Mouse (Mus musculus) frontal cortex, postnatal 25 days (tissue): ENCODE data around the gene Vamp5.

ENCODE experiments used
- DNase-seq, 2 experiments: peaks; one replicate each; pipeline ENCODE4 v3.0.0; 2022; ENCODE audit warnings: low spot score in 2 of 2

The Vamp5 gene

DNA sequence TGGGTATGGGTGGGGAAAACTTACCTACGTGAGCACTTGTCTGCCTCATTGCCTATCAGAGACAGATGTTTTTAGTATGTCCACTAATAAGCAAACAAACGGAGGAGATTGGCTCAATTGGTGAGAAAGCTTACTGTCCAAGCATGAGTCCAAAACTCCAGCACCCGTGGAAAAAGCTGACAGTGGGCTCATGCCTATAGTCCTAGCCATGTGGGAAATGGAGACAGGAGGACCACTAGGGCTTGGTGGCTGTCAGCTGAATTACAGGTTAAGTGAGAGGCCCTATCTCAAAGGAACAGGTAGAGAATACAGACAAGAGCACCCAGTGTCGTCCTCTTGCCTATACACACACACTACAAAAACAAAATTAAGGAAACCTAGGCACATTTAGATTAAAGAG lies 34.0 kb downstream of the Vamp5 start:
- DNase-seq, result no peak

- DNase-seq, result no peak
Observed at GRCm38 (mm10) chr6:72345633-72346032, 34.6 kb downstream of the Vamp5 start.

DNA sequence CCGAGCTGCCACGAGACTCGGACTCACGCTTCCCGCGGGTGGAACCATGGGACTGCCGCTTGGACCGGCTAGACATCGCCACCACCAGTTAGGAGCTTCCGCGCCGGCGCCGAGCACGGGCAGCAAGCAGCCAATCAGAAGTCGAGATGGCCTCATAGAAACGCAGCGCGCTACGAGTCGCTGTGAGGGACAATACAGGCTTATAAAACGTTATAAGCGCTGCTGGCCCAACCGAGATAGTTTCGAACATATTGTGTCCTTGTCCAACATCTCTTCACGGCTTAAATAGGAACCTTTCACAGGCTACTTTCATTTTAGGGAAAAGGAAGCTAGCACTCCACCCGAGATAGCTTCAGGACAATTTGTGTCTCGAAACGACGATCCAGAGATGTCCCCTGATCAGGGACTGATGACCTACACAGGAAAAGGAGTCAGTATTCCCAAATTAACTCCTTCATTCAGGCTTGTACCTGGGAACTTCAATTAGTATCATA lies 35.1 kb downstream of the Vamp5 start, which contains the start of gene Usp39:
Gene Usp39 (minus strand): TSS at position 111 of the 494 bp plus-strand sequence.
- peak; percentile 89 to 91 for DNase-seq

DNA sequence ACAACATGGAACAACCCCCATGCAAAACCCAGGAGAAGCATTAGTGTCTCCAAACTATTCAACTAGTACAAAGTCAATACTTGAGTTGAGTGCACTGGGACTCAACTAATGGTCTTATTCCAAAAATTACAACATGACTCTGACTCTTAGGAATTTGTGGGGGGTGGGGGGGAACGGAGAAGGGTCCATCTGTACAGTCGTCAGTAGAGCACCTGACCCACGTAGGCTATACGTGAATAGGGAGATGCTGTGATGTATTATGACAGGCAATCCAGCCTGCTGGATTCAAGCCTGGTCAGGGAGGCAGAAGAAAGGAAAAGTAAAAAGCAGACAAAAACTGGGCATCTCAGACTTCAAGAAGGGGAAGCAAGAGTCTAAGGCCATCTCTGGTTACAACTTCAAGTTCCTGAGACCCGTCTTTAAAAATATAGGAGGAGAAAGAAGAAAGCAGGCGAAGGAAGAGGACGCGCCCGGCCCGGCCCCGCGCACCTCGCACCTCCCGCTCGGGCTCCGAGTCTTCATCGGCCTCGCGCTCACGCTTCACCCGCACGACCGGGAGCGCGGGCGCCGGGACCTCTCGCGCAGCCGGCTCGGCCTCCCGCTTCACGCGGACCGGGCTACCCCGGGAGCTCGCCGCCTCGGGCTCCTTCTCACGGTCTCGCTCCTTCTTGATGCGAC lies 35.7 kb downstream of the Vamp5 start:
- no peak for DNase-seq

GRCm38 (mm10) chr6:72340481-72340880 lies 39.8 kb downstream of the Vamp5 start:
- no peak for DNase-seq

DNA sequence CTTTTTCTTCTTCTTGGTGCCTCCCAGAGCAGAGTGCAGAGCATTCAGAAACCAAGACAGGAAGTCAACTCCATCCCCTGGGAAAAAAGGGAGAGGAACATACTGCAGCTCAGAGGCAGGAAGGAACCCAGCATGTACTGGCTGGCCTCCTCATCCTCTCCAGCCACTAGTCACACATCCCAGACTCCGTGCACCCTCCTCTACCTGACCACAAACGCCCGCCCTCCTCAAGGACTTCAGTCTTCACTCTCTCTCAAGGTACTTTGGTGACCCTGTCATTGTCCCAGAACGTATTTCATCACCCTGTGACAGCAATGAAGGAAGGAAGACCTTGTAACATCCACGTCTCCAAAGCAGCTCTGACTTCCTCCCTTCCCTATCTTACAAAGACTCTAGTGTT lies 47.2 kb downstream of the Vamp5 start:
- no peak for DNase-seq

DNA sequence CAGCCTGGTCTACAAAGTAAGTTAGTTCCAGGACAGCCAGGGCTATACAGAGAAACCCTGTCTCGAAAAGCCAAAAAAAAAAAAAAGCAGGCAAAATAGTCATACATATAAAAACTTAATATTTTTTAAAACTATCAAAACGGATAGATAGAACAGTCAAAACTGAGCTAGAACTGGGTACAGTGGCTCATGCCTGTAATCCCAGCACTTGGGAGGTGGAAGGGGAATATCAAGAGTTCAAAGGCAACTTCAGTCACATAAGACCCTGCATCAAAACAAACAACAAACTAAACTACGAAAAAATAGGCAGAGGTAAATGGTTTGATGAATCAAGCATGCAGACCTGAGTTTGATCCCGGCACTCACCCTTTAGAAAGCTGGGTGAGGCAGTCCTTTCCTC lies 50.1 kb downstream of the Vamp5 start:
- DNase-seq, result no peak

DNA sequence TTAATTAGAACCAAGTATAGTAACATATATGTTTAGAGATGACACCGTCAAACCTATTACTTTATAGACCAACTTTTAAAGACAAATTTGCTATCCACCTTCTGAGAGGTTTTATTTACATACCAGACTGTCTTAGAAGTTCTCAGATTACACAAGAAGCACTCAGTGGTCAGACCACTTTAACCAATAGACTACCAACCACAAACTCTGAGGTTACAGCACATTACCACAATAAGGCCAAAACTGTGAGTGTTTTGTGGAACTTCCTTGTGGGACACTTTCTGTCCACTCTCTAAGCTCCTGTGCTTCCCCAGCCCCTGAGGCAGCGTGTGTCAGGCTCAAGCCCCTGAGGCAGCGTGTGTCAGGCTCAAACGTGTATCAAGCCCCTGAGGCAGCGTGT lies 51.2 kb downstream of the Vamp5 start:
- no peak for DNase-seq

DNA sequence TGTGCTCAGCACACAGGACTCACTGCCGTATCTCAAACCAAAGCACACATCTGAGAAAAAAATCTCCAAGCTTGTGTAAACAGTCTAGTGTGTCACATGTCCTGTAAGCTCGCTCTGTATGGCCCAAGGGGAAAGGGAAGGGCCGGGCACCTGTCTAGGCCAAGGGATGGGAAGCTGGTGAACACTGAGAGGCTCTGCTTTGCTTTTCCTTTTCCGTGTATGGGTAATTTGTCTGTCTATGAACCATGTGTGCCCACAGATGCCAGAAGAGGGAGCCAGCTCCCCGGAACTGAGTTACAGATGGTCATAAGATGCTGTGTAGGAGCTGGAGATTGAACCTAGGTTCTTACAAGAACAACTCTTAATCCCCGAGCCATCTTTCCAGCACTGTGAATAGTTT lies 54.0 kb downstream of the Vamp5 start:
- no peak for DNase-seq

GRCm38 (mm10) chr6:72323786-72324508 lies 56.3 kb downstream of the Vamp5 start:
- no peak for DNase-seq

GRCm38 (mm10) chr6:72322936-72323335 lies 57.3 kb downstream of the Vamp5 start:
- no peak for DNase-seq

GRCm38 (mm10) chr6:72319019-72319418 lies 61.2 kb downstream of the Vamp5 start:
- peak; percentile 26 to 31 for DNase-seq
